Mouse (Mus musculus) liver, embryonic 14.5 days (tissue): ENCODE data around the gene Tbc1d19. TPM values are rescaled to one million over a fixed set of nuclear protein-coding genes. Genes with fewer than 3 reads are reported as not detected.
A peak's percentile ranks its signal among the peaks of the same experiment; 100 is the strongest.

ENCODE experiments used
- ATAC-seq: fragments of 200-750 bp; cut with Nextera tagmentation; 2 replicates; pipeline ENCODE4 v1.8.0; 2017; ENCODE audit warnings: moderate number of reproducible peaks, mild to moderate bottlenecking, moderate library complexity; ENCODE audit not compliant: insufficient read depth
- DNase-seq, 3 experiments: peaks; one replicate each; pipeline ENCODE4 v3.0.0-alpha.2; 2012 to 2013; ENCODE audit warnings: low read depth in 3 of 3, low spot score in 3 of 3
- H3K27ac ChIP-seq: fragments of 300-500 bp; sonication (generic); 2 replicates; pipeline ENCODE4 v1.5.1; 2014; ENCODE audit warnings: moderate library complexity, mild to moderate bottlenecking, control low read depth, inconsistent platforms
- H3K27me3 ChIP-seq: fragments of 300-500 bp; sonication (generic); 2 replicates; pipeline ENCODE4 v1.6.1; 2014; ENCODE audit warnings: mild to moderate bottlenecking, low read length, moderate library complexity; ENCODE audit not compliant: control insufficient read depth, insufficient read depth
- H3K36me3 ChIP-seq: fragments of 300-500 bp; sonication (generic); replicated peaks from 2 replicates; pipeline ENCODE4 v1.6.1; 2014; ENCODE audit warnings: low read depth; ENCODE audit not compliant: control insufficient read depth, insufficient read depth
- H3K4me1 ChIP-seq, 2 experiments: fragments of 200-500 bp in 1 of 2; fragments of 300-500 bp in 1 of 2; sonication (generic) in 1 of 2; replicated peaks; 2 replicates each; pipeline ENCODE4 v1.6.1; 2012 to 2014; ENCODE audit warnings: antibody characterized with exemption in 1 of 2, inconsistent platforms in 1 of 2, low read length in 1 of 2; ENCODE audit not compliant: control insufficient read depth in 2 of 2, insufficient read depth in 2 of 2
- H3K4me2 ChIP-seq: fragments of 300-500 bp; sonication (generic); 2 replicates; pipeline ENCODE4 v1.6.1; 2014; ENCODE audit warnings: low read depth, mild to moderate bottlenecking, control low read depth, moderate library complexity
- H3K4me3 ChIP-seq, 2 experiments: fragments of 200-500 bp in 1 of 2; fragments of 300-500 bp in 1 of 2; sonication (generic) in 1 of 2; 2 replicates each; pipeline ENCODE4 v1.5.1; 2012 to 2014; ENCODE audit warnings: low read depth in 2 of 2, low read length in 2 of 2, mild to moderate bottlenecking in 2 of 2, control low read depth in 1 of 2, inconsistent platforms in 1 of 2, moderate library complexity in 1 of 2; ENCODE audit not compliant: insufficient read depth in 1 of 2
- H3K9ac ChIP-seq: fragments of 300-500 bp; sonication (generic); replicated peaks from 2 replicates; pipeline ENCODE4 v1.6.1; 2014; ENCODE audit warnings: mild to moderate bottlenecking, control low read depth, moderate library complexity
- H3K9me3 ChIP-seq: fragments of 300-500 bp; sonication (generic); 2 replicates; pipeline ENCODE4 v1.6.1; 2016; ENCODE audit warnings: low read length, mixed read lengths; ENCODE audit not compliant: control insufficient read depth
- CTCF ChIP-seq: IDR thresholded peaks from 2 replicates; pipeline ENCODE4 v1.5.1; 2016; ENCODE audit warnings: antibody characterized with exemption, low read depth, control low read depth
- EP300 ChIP-seq: IDR thresholded peaks from 2 replicates; pipeline ENCODE4 v1.6.1; 2016; ENCODE audit warnings: antibody characterized with exemption, low read depth
- WGBS: fragments of 180-500 bp; shearing (Covaris S2); extraction: QIAGEN DNeasy Blood & Tissue Kit; methylation state at CpG from one replicate; pipeline ENCODE4 v1.1.7; 2014; ENCODE audit not compliant: insufficient replicate concordance; 5-methylcytosine and 5-hydroxymethylcytosine counted together
- polyA plus RNA-seq, 2 experiments: library from polyadenylated mRNA; depleted of rRNA in 1 of 2; stranded (reverse) in 1 of 2; unstranded in 1 of 2; fragments of >200 nt; fragmentation: Nextera tagmentation in 1 of 2; extraction: Ambion mirVana in 1 of 2; gene quantifications; 2 replicates each; pipeline versions ENCODE4 v1.2.1 to v1.2.3; 2012 to 2014

Gene Tbc1d19
- polyA plus RNA-seq, 2 experiments: 3.5 to 4.5 TPM

GRCm38 (mm10) chr5:53937187-53937586 is 127.8 kb downstream of the Tbc1d19 start:
- WGBS: 39% methylated on average over 4 of the region's 4 CpGs
- Histone ChIP-seq H3K27me3 (no peaks in the 10 kb centered on the region), H3K4me3 (no peak overlapping the region), H3K4me1 (no peaks in the 10 kb centered on the region), H3K9me3 (no peaks in the 10 kb centered on the region), H3K4me2 (no peak overlapping the region), H3K9ac (no peak overlapping the region), H3K36me3 (no peaks in the 10 kb centered on the region), H3K27ac (no peak overlapping the region)
- TF ChIP-seq CTCF (no peak), EP300 (no peak)
- peak; percentile 50; the same call in 1 of the 2 replicates for ATAC-seq
- peak; percentile 27 to 34 (median 29) for DNase-seq

DNA sequence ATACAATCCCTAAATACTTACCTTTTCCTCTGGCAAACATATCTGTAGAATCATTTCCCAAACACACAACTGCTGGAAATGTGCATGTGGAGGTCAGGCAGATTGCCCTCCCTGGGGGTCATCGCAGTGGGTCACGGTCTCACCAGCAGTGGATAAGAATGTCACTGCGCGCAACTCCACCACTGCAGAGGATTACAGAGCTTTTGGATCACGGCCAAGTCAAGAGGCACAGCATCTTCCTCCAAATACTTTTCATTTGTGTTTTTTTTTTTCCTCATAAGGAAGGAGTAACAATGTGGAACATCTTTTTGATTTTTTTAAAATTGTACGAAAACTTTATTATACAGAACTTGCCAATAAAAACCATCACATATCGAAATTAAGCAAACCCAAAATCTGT is 129.6 kb downstream of the Tbc1d19 start:
- no peak overlapping the region for H3K4me2 ChIP-seq
- no peak overlapping the region for H3K4me3 ChIP-seq
- H3K9me3 ChIP-seq: no peaks in the 10 kb centered on the region
- no peaks in the 10 kb centered on the region for H3K36me3 ChIP-seq
- H3K4me1 ChIP-seq: no peaks in the 10 kb centered on the region
- no peak overlapping the region for H3K27ac ChIP-seq
- TF ChIP-seq EP300: no peak
- no peak for TF ChIP-seq CTCF
- no peak for DNase-seq
- H3K9ac ChIP-seq: no peak overlapping the region
- H3K27me3 ChIP-seq: no peaks in the 10 kb centered on the region
- no peak for ATAC-seq
- WGBS: 78% methylated on average over 7 of the region's 7 CpGs

DNA sequence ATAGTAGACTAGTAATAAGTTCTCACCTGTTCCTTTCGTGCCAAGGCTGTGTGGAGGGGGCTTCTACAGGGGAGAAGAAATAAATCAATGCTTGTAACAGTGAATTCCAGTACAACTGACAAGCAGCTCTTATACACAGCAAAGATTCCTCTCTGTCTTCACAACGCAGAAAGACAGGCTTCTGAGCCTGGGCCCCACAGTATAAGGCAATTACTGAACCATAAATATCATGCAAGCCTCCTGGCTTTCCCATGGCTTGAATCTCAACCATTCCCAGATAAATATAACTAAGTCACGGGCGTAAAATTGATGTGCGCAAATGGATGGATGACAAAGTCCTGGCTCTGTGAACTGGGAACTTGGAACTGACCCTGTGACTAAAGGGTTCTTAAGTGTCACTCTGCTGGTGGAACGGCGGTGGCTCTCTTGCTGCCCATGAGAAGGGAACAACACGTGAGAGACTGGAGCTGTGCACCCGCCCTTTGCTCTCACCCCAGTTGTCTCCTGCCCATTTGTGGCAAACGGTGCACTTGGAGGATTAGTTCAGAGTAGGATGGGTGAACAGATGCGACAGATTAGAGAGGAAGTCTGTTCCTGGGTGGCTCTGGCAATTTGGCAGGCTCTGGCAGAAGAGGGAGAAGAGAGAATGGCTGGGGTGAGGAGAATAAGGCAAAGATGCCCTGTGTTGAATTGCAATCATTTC is 132.1 kb downstream of the Tbc1d19 start:
- TF ChIP-seq CTCF: no peak
- TF ChIP-seq EP300: no peak
- no peaks in the 10 kb centered on the region for H3K9me3 ChIP-seq
- DNase-seq (no peak), ATAC-seq (no peak)
- H3K36me3 ChIP-seq: no peaks in the 10 kb centered on the region
- no peak overlapping the region for H3K4me2 ChIP-seq
- H3K9ac ChIP-seq: no peak overlapping the region
- H3K4me1 ChIP-seq: no peaks in the 10 kb centered on the region
- WGBS: 54% methylated on average over 11 of the region's 11 CpGs
- H3K27ac ChIP-seq: no peak overlapping the region
- H3K27me3 ChIP-seq: no peaks in the 10 kb centered on the region
- H3K4me3 ChIP-seq: no peak overlapping the region

GRCm38 (mm10) chr5:53942332-53942731 is 132.9 kb downstream of the Tbc1d19 start:
- H3K9ac ChIP-seq: no peak overlapping the region
- DNase-seq (no peak), ATAC-seq (no peak)
- no peaks in the 10 kb centered on the region for H3K4me1 ChIP-seq
- no peak overlapping the region for H3K4me2 ChIP-seq
- TF ChIP-seq EP300: no peak
- TF ChIP-seq CTCF: no peak
- H3K36me3 ChIP-seq: no peaks in the 10 kb centered on the region
- no peaks in the 10 kb centered on the region for H3K9me3 ChIP-seq
- no peaks in the 10 kb centered on the region for H3K27me3 ChIP-seq
- H3K27ac ChIP-seq: no peak overlapping the region
- 46% methylated on average over 4 of the region's 4 CpGs for WGBS
- H3K4me3 ChIP-seq: no peak overlapping the region

DNA sequence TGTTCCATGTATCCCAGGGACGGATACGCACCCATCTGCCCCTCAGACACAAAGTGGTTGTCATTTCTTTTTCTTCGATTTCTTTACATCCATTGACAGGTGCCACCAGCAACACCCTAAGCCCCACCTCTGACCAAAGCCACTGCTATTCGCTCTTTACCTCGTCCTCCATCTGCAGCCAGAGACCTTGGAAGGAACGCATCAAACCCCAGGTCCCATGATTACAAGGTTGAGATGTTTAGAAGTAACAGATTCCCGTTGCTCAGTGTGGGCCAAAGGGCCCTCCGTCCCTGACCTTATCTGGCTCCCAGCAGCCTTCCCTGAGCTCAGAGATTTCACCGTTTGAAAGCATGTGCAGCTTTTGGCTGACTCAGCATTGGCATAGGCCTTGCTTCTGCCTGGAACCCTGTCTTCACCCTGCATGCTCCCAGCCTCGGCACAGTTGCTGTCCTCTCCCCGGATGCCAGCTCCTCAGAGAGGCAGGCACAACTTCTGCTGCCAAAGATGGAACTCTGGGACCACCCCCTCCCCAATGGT is 134.0 kb downstream of the Tbc1d19 start:
- Histone ChIP-seq H3K36me3 (no peaks in the 10 kb centered on the region), H3K4me2 (no peak overlapping the region), H3K4me1 (peaks cover 0 to 3% of the 10 kb centered on the region in 2 experiments; a peak in 1 of 4 replicates), H3K9ac (no peak overlapping the region), H3K27me3 (no peaks in the 10 kb centered on the region), H3K9me3 (no peaks in the 10 kb centered on the region), H3K27ac (no peak overlapping the region), H3K4me3 (no peak overlapping the region)
- DNase-seq (no peak), ATAC-seq (no peak)
- TF ChIP-seq EP300: no peak
- no peak for TF ChIP-seq CTCF
- WGBS: 42% methylated on average over 11 of the region's 11 CpGs
